Mouse (Mus musculus) urinary bladder, postnatal 25 days (tissue): Measurements from ENCODE around the gene Acap1.
"Not testable (repeated sequence)": the region's sequence is repeated elsewhere in the genome, so short reads cannot be mapped to it uniquely, and the experiment has no call there.

Experiments used
- DNase-seq: peaks from one replicate; pipeline ENCODE4 v3.0.0; 2022; ENCODE audit warnings: low spot score

Acap1 gene

GRCm38 (mm10) chr11:69921114-69922011 lies 26.0 kb upstream of the Acap1 start, which contains the start of gene Eif5a:
TSS of gene Eif5a (minus strand) at chr11:69921958.
- DNase-seq, result peak; percentile 100

- DNase-seq, result peak; percentile 48
Observed at GRCm38 (mm10) chr11:69920266-69921031, 25.1 kb upstream of the Acap1 start.

- peak; percentile 72 for DNase-seq
Observed at GRCm38 (mm10) chr11:69919661-69920265, 24.4 kb upstream of the Acap1 start.

- no peak for DNase-seq
Observed at GRCm38 (mm10) chr11:69919053-69919452, 23.7 kb upstream of the Acap1 start.

- no peak for DNase-seq
Observed at GRCm38 (mm10) chr11:69918118-69918517, 22.8 kb upstream of the Acap1 start.

GRCm38 (mm10) chr11:69917379-69917948 lies 22.1 kb upstream of the Acap1 start:
- DNase-seq, result no peak

GRCm38 (mm10) chr11:69916652-69917378 lies 21.5 kb upstream of the Acap1 start:
- DNase-seq, result not testable (repeated sequence)

- DNase-seq, result no peak
Observed at GRCm38 (mm10) chr11:69915667-69916627, 20.6 kb upstream of the Acap1 start.

GRCm38 (mm10) chr11:69914917-69915430 lies 19.6 kb upstream of the Acap1 start:
- no peak for DNase-seq

- DNase-seq, result no peak
Observed at GRCm38 (mm10) chr11:69914372-69914764, 19.0 kb upstream of the Acap1 start.

- peak; percentile 89 for DNase-seq
Observed at GRCm38 (mm10) chr11:69913554-69914371, 18.4 kb upstream of the Acap1 start, which contains the start of gene Gps2. TSS of gene Gps2 (plus strand) at chr11:69913888.

- DNase-seq, result no peak
Observed at GRCm38 (mm10) chr11:69912716-69913530, 17.6 kb upstream of the Acap1 start.

- no peak for DNase-seq
Observed at GRCm38 (mm10) chr11:69911701-69912100, 16.4 kb upstream of the Acap1 start.

- no peak for DNase-seq
Observed at GRCm38 (mm10) chr11:69910781-69911560, 15.6 kb upstream of the Acap1 start.

GRCm38 (mm10) chr11:69910177-69910576 lies 14.8 kb upstream of the Acap1 start:
- no peak for DNase-seq

GRCm38 (mm10) chr11:69909174-69909573 lies 13.8 kb upstream of the Acap1 start:
- DNase-seq, result no peak

- no peak for DNase-seq
Observed at GRCm38 (mm10) chr11:69908645-69909044, 13.3 kb upstream of the Acap1 start.
